Mouse (Mus musculus) limb, embryonic 10.5 days (tissue): ENCODE results near the gene Gm49380. TPM values are rescaled to one million over a fixed set of nuclear protein-coding genes. Genes with fewer than 3 reads are reported as not detected.

Experiments used
- DNase-seq: peaks from one replicate; pipeline ENCODE4 v3.0.0-alpha.2; 2017; ENCODE audit warnings: low spot score
- H3K27ac ChIP-seq: fragments of 300-500 bp; sonication (generic); 2 replicates; pipeline ENCODE4 v1.5.1; 2016; ENCODE audit warnings: mild to moderate bottlenecking
- H3K27me3 ChIP-seq: fragments of 300-500 bp; sonication (generic); 2 replicates; pipeline ENCODE4 v1.6.1; 2016; ENCODE audit warnings: low read depth, mild to moderate bottlenecking; ENCODE audit not compliant: poor library complexity, severe bottlenecking
- H3K36me3 ChIP-seq: fragments of 300-500 bp; sonication (generic); 2 replicates; pipeline ENCODE4 v1.6.1; 2016; ENCODE audit warnings: mild to moderate bottlenecking, moderate library complexity
- H3K4me1 ChIP-seq: fragments of 300-500 bp; sonication (generic); 2 replicates; pipeline ENCODE4 v1.6.1; 2016
- H3K4me3 ChIP-seq: fragments of 300-500 bp; sonication (generic); 2 replicates; pipeline ENCODE4 v1.5.1; 2016; ENCODE audit warnings: mild to moderate bottlenecking, moderate library complexity
- H3K9me3 ChIP-seq: fragments of 300-500 bp; sonication (generic); replicated peaks from 2 replicates; pipeline ENCODE4 v1.6.1; 2016; ENCODE audit warnings: mild to moderate bottlenecking
- WGBS: fragments of 180-500 bp; shearing (Covaris S2); methylation state at CpG from one replicate; pipeline ENCODE4 v1.1.7; 2016; 5-methylcytosine and 5-hydroxymethylcytosine counted together
- polyA plus RNA-seq: library from polyadenylated mRNA; unstranded; fragments of >200 nt; fragmentation: Nextera tagmentation; extraction: Ambion mirVana; gene quantifications from 2 replicates; pipeline ENCODE4 v1.2.1, GENCODE M21; 2016

The Gm49380 gene
- polyA plus RNA-seq, 1 experiment from 2014 or later: 0.35 TPM

DNA sequence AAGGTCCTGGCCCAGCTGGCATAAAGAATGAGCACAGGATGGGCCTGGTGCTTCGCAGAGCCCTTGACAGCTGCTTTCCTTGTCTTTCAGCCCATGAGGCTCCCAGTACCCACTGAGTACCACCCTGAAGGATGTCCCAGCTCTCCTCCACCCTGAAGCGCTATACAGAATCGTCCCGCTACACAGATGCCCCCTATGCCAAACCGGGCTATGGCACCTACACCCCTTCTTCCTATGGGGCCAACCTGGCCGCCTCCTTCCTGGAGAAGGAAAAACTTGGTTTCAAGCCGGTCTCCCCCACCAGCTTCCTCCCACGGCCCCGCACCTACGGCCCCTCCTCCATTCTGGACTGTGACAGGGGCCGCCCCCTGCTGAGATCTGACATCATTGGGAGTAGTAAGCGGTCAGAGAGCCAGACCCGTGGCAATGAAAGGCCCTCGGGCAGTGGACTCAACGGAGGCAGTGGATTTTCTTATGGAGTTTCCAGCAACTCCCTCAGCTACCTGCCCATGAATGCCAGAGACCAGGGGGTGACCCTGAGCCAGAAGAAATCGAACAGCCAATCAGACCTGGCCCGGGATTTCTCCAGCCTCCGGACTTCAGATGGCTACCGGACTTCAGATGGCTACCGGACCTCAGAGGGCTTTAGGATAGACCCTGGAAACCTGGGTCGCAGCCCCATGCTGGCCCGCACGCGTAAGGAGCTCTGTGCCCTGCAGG is 37.9 kb downstream of the Gm49380 start:
- H3K4me1 ChIP-seq: peaks cover 44% of the 10 kb centered on the region

DNA sequence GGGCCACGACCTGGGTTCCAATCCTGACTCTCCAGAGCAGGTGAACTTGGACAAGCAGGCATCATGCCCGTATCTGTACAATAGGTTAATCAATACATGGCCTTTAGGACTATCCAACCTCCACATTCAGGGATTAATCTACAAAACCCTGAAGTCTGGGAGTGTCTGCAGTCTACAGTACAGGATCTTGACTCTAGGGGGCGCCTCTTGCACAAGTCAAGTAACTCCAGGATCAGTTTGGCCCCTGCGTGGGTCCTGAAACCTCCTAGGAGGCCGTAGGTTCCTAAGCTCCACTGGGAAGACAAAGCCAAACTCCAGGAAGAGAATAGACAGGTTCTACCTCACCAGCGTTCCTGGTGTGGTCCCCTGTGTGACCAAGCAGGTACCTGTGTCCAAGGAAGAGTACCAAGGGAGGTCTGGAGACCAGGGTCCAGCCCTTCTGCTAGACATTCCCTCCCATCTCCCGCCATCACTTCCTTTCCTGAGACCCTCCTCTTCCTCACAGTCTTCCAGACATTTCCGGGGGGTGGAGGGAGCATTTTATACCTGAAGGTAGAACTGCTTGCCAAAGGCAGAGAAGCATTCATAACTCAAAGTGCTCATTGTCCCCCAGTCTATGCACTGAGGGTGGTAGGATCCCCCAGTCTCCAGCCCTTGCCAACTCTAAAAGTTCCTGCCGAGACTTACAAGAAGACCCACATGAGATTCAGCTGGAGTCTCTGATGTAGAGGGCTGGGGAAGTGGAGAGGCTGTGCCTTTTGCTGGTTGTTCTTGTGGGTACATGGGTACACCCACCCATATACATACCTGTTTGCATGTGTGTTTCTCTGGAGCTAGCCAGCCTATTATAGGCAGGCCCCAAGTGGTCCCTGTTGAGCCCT is 38.7 kb downstream of the Gm49380 start:
- H3K27ac ChIP-seq: no peak overlapping the region
- 56% methylated on average over 9 of the region's 9 CpGs for WGBS
- H3K4me3 ChIP-seq: no peak overlapping the region
- DNase-seq: no peak
- H3K36me3 ChIP-seq: no peaks in the 10 kb centered on the region
- H3K27me3 ChIP-seq: peaks cover 49% of the 10 kb centered on the region
- no peaks in the 10 kb centered on the region for H3K9me3 ChIP-seq
- H3K4me1 ChIP-seq: peaks cover 38% of the 10 kb centered on the region

More for the DNA sequence above, 37.9 kb downstream of the Gm49380 start:
- H3K9me3 ChIP-seq: no peaks in the 10 kb centered on the region
- H3K4me3 ChIP-seq: no peak overlapping the region
- no peaks in the 10 kb centered on the region for H3K36me3 ChIP-seq
- no peak overlapping the region for H3K27ac ChIP-seq
- peaks cover 48% of the 10 kb centered on the region for H3K27me3 ChIP-seq
- no peak for DNase-seq
- WGBS: 75% methylated on average over 24 of the region's 24 CpGs

- DNase-seq: no peak
- Histone ChIP-seq H3K27ac (no peak overlapping the region), H3K4me3 (no peak overlapping the region), H3K9me3 (no peaks in the 10 kb centered on the region), H3K4me1 (peaks cover 35% of the 10 kb centered on the region), H3K36me3 (no peaks in the 10 kb centered on the region), H3K27me3 (peaks cover 39% of the 10 kb centered on the region)
- WGBS: 72% methylated on average over 5 of the region's 5 CpGs
Observed at GRCm38 (mm10) chr9:44073115-44073514, 40.2 kb downstream of the Gm49380 start.

- Histone ChIP-seq H3K27ac (no peak overlapping the region; the same call in 1 of the 2 replicates), H3K4me1 (peaks cover 40% of the 10 kb centered on the region), H3K36me3 (no peaks in the 10 kb centered on the region), H3K4me3 (no peak overlapping the region), H3K27me3 (peaks cover 41% of the 10 kb centered on the region), H3K9me3 (no peaks in the 10 kb centered on the region)
- DNase-seq: no peak
- 35% methylated on average over 4 of the region's 4 CpGs for WGBS
Observed at GRCm38 (mm10) chr9:44072599-44072915, 40.7 kb downstream of the Gm49380 start.

- H3K27ac ChIP-seq: peak overlapping the region; percentile 42; the same call in 1 of the 2 replicates
- H3K4me3 ChIP-seq: no peak overlapping the region
- peaks cover 36% of the 10 kb centered on the region for H3K27me3 ChIP-seq
- WGBS: 46% methylated on average over 11 of the region's 11 CpGs
- H3K4me1 ChIP-seq: peaks cover 45% of the 10 kb centered on the region
- H3K36me3 ChIP-seq: no peaks in the 10 kb centered on the region
- no peaks in the 10 kb centered on the region for H3K9me3 ChIP-seq
- DNase-seq: no peak
Observed at GRCm38 (mm10) chr9:44071914-44072598, 41.2 kb downstream of the Gm49380 start.

- no peak overlapping the region for H3K4me3 ChIP-seq
- no peak overlapping the region for H3K27ac ChIP-seq
- H3K9me3 ChIP-seq: no peaks in the 10 kb centered on the region
- H3K27me3 ChIP-seq: peaks cover 28% of the 10 kb centered on the region
- DNase-seq: no peak
- WGBS: 29% methylated on average over 8 of the region's 8 CpGs
- peaks cover 47% of the 10 kb centered on the region for H3K4me1 ChIP-seq
- no peaks in the 10 kb centered on the region for H3K36me3 ChIP-seq
Observed at GRCm38 (mm10) chr9:44070844-44071231, 42.5 kb downstream of the Gm49380 start.

- peaks cover 47% of the 10 kb centered on the region for H3K4me1 ChIP-seq
- H3K36me3 ChIP-seq: no peaks in the 10 kb centered on the region
- H3K9me3 ChIP-seq: no peaks in the 10 kb centered on the region
- H3K27ac ChIP-seq: no peak overlapping the region
- DNase-seq: no peak
- WGBS: 60% methylated on average over 14 of the region's 14 CpGs
- H3K4me3 ChIP-seq: no peak overlapping the region
- peaks cover 23% of the 10 kb centered on the region for H3K27me3 ChIP-seq
Observed at GRCm38 (mm10) chr9:44070113-44070843, 43.0 kb downstream of the Gm49380 start.

- no peak overlapping the region for H3K27ac ChIP-seq
Observed at GRCm38 (mm10) chr9:44069252-44069651, 44.0 kb downstream of the Gm49380 start.

GRCm38 (mm10) chr9:44067960-44068330 is 45.4 kb downstream of the Gm49380 start:
- WGBS: 65% methylated on average over 6 of the region's 6 CpGs
- H3K4me3 ChIP-seq: no peak overlapping the region
- DNase-seq: no peak
- H3K27me3 ChIP-seq: peaks cover 17% of the 10 kb centered on the region
- H3K27ac ChIP-seq: no peak overlapping the region
- no peaks in the 10 kb centered on the region for H3K36me3 ChIP-seq
- H3K9me3 ChIP-seq: no peaks in the 10 kb centered on the region
- peaks cover 45% of the 10 kb centered on the region for H3K4me1 ChIP-seq

More at GRCm38 (mm10) chr9:44069252-44069651, 44.0 kb downstream of the Gm49380 start:
- Histone ChIP-seq H3K36me3 (no peaks in the 10 kb centered on the region), H3K27me3 (peaks cover 22% of the 10 kb centered on the region), H3K4me3 (no peak overlapping the region), H3K4me1 (peaks cover 47% of the 10 kb centered on the region), H3K9me3 (no peaks in the 10 kb centered on the region)
- WGBS: 10% methylated on average over 7 of the region's 7 CpGs
- no peak for DNase-seq

DNA sequence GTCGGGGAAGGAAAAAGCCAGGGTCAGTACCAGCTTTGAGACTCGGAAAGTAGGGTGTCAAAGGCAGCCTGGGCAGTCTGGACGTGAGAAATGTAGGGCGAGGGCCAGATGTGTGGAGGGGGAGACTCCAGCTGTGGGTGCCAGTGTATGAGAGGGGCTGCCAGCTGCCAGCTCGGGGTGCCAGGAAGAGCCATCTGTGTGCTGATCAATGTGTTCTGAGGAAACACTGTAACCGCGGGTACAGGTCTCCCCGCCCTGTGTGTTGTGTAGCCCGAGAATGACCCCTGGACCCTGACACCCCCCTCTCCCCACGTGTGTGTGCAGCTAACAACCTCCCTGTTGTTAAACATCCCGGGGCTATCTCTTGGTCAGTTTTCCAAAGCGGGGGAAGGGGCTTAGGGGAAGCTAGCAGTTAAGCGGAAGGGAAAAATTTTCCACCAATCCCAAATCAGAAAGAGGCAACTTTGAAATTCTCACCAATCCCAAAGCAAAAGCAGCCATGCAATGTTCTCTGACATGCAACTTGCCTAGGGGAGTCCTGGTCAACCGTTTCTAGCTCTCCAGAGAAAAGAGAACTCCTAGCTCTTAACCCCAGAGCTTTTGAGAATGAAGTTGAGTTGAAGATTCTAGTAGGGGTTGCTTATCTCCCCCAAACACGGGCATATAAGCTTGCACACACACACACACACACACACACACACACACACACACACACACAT is 45.9 kb downstream of the Gm49380 start:
- peak; percentile 45 for DNase-seq
- H3K36me3 ChIP-seq: no peaks in the 10 kb centered on the region
- peaks cover 40% of the 10 kb centered on the region for H3K4me1 ChIP-seq
- WGBS: 9% methylated on average over 15 of the region's 15 CpGs
- no peaks in the 10 kb centered on the region for H3K9me3 ChIP-seq
- peak overlapping the region; percentile 72 for H3K27ac ChIP-seq
- H3K27me3 ChIP-seq: peaks cover 17% of the 10 kb centered on the region
- peak overlapping the region; percentile 62 for H3K4me3 ChIP-seq

DNA sequence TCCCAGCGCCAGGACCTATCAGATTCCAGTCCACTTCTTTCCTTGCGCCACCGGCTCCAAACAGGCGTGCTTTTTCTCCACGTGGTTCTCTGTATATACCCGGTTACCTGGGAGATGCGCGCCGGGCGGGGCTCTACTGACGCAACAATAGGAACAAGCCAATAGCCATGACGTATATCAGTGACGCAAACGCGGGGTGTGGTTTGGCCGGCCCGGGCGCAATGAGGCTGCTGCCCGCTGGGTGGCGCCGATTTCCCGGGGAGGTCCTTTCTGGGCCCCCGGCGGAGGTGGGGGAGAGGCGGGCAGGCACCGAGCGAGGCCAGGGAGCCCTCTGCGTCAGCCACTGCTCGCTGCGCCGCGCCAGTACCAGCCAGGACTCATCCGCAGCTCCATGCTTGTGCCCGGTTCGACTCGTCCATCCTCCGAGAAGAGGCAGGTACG is 46.5 kb downstream of the Gm49380 start, which contains the start of gene Usp2:
Usp2 (plus strand) TSS at position 237 of the 441 bp plus-strand sequence.
- peak within 1 kb of the TSS; percentile 72 for H3K27ac ChIP-seq
- H3K36me3 ChIP-seq: no peaks in the 10 kb centered on the region
- no peaks in the 10 kb centered on the region for H3K9me3 ChIP-seq
- H3K27me3 ChIP-seq: peaks cover 17% of the 10 kb centered on the region
- H3K4me1 ChIP-seq: peaks cover 34% of the 10 kb centered on the region
- peak within 1 kb of the TSS; percentile 62 for H3K4me3 ChIP-seq
- WGBS: under 1% methylated on average over 38 of the region's 38 CpGs
- DNase-seq: peak; percentile 100

DNA sequence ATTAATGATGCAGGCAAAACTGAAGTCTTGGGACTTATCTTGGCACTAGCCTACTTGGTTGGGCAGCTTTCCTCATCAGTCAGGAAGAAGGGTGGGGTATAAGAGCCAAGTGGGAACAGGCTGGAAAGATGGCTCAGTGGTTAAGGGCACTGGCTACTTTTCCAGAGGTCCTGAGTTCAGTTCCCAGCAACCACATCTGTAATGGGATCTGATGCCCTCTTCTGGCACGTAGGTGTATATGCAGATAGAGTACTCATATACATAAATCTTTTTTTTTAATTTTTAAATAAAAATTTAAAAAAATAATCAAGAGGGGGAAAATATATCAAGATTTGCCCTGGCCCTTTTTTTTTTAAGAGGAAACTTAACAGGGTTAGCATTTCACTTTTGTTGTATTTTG is 48.1 kb downstream of the Gm49380 start:
- Histone ChIP-seq H3K9me3 (no peaks in the 10 kb centered on the region), H3K36me3 (no peaks in the 10 kb centered on the region), H3K27ac (no peak overlapping the region), H3K27me3 (peaks cover 9% of the 10 kb centered on the region; the same call in 1 of the 2 replicates), H3K4me3 (no peak overlapping the region), H3K4me1 (peaks cover 19% of the 10 kb centered on the region)
- no peak for DNase-seq
- WGBS: 28% methylated on average over 1 of the region's 1 CpGs
